Mouse (Mus musculus) kidney, adult 9 months (tissue): ENCODE results near the gene Cops4.

Experiments
- DNase-seq: peaks from one replicate; pipeline ENCODE4 v3.0.0; 2022

Cops4 gene

GRCm38 (mm10) chr5:100518049-100519026, at the start of gene Cops4:
Gene Cops4, plus strand, starts transcription at chr5:100518309.
- DNase-seq, result peak; percentile 99

GRCm38 (mm10) chr5:100476328-100476727, 41.8 kb upstream of the Cops4 start:
- no peak for DNase-seq

- no peak for DNase-seq
Measured at GRCm38 (mm10) chr5:100477604-100478003, 40.5 kb upstream of the Cops4 start.

GRCm38 (mm10) chr5:100483569-100483968, 34.5 kb upstream of the Cops4 start:
- no peak for DNase-seq

GRCm38 (mm10) chr5:100487120-100487519, 31.0 kb upstream of the Cops4 start:
- DNase-seq, result no peak

- DNase-seq, result no peak
Measured at GRCm38 (mm10) chr5:100488231-100488630, 29.9 kb upstream of the Cops4 start.

GRCm38 (mm10) chr5:100489340-100489739, 28.8 kb upstream of the Cops4 start:
- DNase-seq, result no peak

GRCm38 (mm10) chr5:100491704-100492103, 26.4 kb upstream of the Cops4 start:
- DNase-seq, result no peak

GRCm38 (mm10) chr5:100498436-100499180, 19.5 kb upstream of the Cops4 start:
- DNase-seq, result peak; percentile 80

- no peak for DNase-seq
Measured at GRCm38 (mm10) chr5:100499243-100499642, 18.9 kb upstream of the Cops4 start.

GRCm38 (mm10) chr5:100499831-100500304, 18.2 kb upstream of the Cops4 start:
- DNase-seq, result no peak

GRCm38 (mm10) chr5:100500458-100500961, 17.6 kb upstream of the Cops4 start, which contains the start of gene Lin54:
Gene Lin54, minus strand, starts transcription at chr5:100500639.
- peak; percentile 88 for DNase-seq

- no peak for DNase-seq
Measured at GRCm38 (mm10) chr5:100501267-100501666, 16.8 kb upstream of the Cops4 start.

- no peak for DNase-seq
Measured at GRCm38 (mm10) chr5:100509247-100509646, 8.9 kb upstream of the Cops4 start.

- DNase-seq, result no peak
Measured at GRCm38 (mm10) chr5:100512576-100512975, 5.5 kb upstream of the Cops4 start.

GRCm38 (mm10) chr5:100519027-100519411, 910 bp downstream of the Cops4 start:
- DNase-seq, result no peak

- DNase-seq, result no peak
Measured at GRCm38 (mm10) chr5:100520223-100520622, 2.1 kb downstream of the Cops4 start.

GRCm38 (mm10) chr5:100523331-100523730, 5.2 kb downstream of the Cops4 start:
- no peak for DNase-seq

GRCm38 (mm10) chr5:100524921-100525320, 6.8 kb downstream of the Cops4 start:
- no peak for DNase-seq

GRCm38 (mm10) chr5:100525620-100526019, 7.5 kb downstream of the Cops4 start:
- no peak for DNase-seq

- peak; percentile 29 for DNase-seq
Measured at GRCm38 (mm10) chr5:100526164-100526563, 8.1 kb downstream of the Cops4 start.

GRCm38 (mm10) chr5:100535826-100536225, 17.7 kb downstream of the Cops4 start:
- no peak for DNase-seq

- peak; percentile 45 for DNase-seq
Measured at GRCm38 (mm10) chr5:100536638-100537037, 18.5 kb downstream of the Cops4 start.
